Mouse (Mus musculus) cerebellum, adult 18-20 months (tissue): ENCODE data around the gene Cdh15.

Source experiments
- DNase-seq, 2 experiments: peaks; one replicate each; pipeline ENCODE4 v3.0.0; 2021

Gene Cdh15

GRCm38 (mm10) chr8:122845662-122846061 lies 2.1 kb upstream of the Cdh15 start:
- DNase-seq = peak in 1 of 2 experiments; percentile 26

DNA sequence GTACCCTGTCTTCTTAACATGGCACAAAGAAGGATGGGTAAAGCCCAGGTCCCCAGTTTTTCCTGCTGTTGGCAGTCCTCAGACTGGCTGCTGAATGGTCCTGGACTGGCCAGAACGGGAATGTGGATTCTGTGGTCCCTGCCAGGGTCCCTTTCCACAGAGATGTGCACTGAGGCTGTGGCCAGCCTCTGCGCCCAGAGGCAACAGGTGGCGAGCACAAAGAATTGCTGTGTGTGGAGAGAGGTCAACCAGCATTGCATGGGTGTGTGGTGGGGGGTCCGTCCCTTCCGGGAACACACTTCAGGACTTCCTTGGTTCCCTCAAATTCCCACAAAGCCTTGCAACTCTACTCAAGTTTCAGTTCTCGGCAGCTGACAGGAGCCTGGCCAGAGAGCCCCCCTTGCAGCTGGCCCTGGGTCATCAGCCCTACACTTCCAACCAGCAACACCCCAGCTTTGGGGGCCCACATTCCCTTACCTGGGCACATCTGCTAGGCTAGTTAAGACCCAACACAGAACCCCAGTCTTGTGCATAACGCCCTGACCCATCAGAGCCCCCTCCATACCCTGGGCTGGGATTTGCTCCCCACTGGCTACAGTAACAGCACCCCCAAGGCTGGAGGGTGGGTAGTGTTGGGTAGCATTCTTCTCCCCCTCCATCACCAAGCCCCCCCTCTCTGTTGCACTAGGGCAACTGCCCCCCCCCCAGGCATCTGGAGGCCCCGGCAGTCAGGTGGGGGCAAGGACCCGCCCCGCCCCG lies 1.6 kb downstream of the Cdh15 start:
- peak; percentile 32 to 58 for DNase-seq

- peak; percentile 47 to 53 for DNase-seq
Observed at GRCm38 (mm10) chr8:122850641-122851240, 3.0 kb downstream of the Cdh15 start.

DNA sequence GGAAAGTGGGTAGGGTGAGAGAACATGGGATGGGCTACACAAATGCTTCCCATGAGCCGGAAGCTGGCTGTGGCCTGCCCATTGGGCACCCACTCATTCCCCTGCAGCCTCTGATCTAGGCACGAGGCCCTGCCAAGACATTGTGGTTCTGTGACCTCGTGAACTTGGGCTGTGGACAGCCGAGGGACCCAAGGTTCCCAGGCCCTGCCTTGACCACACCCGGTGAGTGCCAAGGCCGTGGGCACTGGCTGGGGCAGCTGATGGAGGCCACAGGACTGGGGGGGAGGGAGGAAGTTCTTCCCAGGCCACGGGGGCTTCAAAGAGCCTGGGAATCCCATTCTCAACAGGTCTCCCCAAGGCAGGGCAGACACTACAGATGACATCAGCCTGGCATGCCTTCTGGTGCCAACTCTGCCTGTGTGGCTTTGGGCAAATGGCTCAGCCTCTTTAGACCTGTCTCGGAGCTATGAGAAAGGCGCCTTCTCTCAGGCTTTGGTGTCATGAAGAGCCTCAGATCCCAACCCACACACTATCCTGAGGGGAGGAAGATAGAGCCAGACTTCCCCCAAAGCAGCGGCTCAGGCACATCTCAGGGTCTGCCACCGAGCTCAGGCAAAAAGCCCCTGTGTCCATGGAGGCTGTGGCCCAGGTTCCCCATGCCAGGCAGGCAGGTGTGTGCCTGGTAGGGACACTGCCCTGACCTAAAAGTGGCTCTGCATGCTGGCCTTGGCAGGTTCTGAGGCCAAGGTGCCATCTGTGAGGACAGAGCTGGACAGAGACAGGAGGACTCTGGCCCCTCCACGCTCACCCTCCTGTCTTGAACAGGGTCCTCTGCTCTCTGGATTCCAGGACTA lies 4.2 kb downstream of the Cdh15 start:
- peak; percentile 92 to 96 for DNase-seq

DNA sequence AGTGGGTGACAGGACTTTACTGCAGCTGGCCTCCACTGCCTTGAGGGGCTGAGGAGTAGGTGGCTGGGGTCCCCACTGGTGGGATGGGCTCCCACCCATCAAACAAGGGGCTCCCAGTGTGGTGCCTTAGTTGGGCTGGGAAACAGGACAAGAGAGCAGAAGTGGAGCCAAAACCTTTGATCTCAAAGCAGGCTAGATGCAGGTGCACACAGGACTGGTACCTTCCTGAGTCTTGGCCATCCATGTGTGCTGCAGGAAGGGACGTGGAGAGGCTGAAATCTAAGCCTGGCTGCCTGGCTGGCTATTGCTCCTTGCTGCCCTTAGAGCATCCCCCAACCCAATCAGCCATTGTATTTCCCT lies 4.8 kb downstream of the Cdh15 start:
- DNase-seq = peak in 1 of 2 experiments; percentile 80

GRCm38 (mm10) chr8:122853340-122853771 lies 5.6 kb downstream of the Cdh15 start:
- peak; percentile 80 to 85 for DNase-seq

- no peak for DNase-seq
Observed at GRCm38 (mm10) chr8:122854388-122854787, 6.6 kb downstream of the Cdh15 start.

DNA sequence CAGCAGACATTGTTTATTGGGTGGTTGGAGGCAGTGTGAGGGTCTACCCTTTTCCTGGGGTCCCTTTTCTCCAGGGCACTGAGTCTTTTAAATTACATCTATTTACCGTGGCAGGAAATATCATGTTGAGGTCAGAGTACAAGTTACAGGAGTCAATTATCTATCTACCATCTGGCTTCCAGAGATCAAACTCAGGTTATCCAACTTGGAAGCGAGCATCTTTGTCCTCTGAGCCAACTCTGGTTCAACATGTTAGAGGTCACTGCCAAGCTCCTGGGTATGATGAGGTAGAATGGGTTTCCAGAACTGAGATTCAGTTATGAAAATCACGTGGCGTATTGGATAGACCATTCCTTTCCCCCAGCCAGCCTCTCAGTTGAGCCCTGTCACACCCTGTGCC lies 7.4 kb downstream of the Cdh15 start:
- DNase-seq = no peak

DNA sequence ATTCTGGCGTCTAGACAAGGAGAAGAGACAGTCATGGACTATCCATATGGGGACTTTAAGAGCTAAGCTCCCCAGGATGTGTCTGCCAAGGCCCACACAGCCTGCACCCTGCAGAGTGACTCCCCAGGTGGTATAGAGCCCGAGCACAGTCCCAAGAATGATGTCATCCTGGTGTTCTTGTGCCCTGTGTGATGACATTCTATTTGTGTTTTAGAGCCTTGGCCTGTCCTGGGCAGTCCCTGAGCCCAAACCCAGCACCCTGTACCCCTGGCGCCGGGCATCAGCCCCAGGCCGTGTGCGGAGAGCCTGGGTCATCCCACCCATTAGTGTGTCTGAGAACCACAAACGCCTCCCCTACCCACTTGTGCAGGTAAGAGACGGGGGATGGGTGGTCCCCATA lies 8.5 kb downstream of the Cdh15 start:
- no peak for DNase-seq

GRCm38 (mm10) chr8:122859843-122860242 lies 12.1 kb downstream of the Cdh15 start:
- no peak for DNase-seq

- no peak for DNase-seq
Observed at GRCm38 (mm10) chr8:122864719-122865129, 17.0 kb downstream of the Cdh15 start.

DNA sequence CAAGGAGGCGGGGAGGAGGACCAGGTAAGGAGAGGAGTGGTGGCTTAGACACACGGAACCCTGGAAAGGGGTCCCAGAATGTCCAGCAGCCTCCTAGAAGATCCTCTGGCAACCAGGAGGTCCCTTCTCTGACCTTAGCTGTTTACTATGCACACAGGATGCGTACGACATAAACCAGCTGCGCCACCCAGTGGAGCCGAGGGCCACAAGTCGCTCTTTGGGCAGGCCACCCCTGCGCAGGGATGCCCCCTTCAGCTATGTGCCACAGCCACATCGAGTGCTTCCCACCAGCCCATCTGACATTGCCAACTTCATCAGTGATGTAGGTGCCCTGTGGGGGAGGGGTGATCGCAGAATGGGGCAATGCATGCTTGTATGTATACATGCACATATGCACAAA lies 17.7 kb downstream of the Cdh15 start:
- DNase-seq = peak in 1 of 2 experiments; percentile 42

- DNase-seq = peak in 1 of 2 experiments; percentile 44
Observed at GRCm38 (mm10) chr8:122866231-122866630, 18.5 kb downstream of the Cdh15 start.

- DNase-seq = peak in 1 of 2 experiments; percentile 34
Observed at GRCm38 (mm10) chr8:122867982-122868381, 20.2 kb downstream of the Cdh15 start.

- DNase-seq = peak; percentile 65 to 74
Observed at GRCm38 (mm10) chr8:122870377-122870863, 22.7 kb downstream of the Cdh15 start.

DNA sequence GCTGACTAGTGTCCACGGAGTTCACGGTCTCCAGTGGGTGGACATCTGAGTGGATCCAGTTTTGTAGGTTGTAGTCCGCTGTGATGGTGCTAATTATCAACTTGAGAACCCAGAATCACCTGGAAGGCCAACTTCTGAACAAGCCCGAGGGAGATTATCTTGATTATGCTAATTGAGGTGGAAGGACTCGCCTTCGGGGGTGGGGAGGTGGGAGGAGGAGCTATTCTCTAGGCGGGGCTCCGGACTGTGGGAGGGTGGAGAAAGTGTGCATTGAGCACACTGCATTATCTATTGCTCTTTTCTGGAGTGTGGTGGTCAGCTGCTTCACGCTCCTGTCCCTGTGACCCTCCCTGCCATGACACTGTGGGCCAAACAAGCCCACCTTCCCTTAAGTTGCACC lies 23.9 kb downstream of the Cdh15 start:
- no peak for DNase-seq

DNA sequence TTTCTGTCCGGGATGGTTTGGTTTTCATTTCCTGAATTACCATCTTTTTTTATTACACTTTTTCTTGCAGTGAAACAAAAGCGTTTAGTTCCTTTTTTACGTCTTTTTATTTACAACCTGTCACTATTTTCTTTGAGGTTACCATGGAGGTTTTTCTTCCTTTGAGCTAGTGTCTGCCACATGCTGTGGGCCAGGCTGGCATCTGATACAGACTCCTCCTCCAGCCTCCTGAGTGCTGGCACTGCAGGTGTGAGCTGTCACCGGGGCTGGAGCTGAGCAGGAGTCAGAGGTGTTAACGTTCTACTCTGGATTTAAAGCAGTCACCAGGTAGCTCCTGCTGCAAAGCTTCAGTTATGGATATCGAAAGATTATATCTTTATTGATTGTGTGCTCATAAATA lies 25.4 kb downstream of the Cdh15 start:
- DNase-seq = peak; percentile 70 to 78

DNA sequence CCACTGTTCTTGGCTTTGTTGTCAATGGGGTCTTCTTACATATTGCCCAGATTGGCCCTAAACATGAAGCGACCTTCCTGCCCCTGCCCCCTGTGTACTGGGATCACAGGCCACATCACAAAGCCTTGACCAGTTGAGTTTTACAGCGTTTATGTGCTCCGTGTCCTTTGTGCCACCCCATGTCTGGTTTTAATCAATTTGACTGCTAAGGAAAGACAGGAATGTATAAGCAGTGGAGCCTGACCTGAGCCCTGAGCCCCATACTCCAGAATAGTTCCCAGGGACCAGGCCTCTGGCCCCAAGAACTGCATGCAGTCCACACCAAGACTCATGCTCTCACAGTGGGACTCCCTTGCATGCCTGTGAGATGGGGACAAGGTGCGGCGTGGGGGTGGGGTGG lies 27.4 kb downstream of the Cdh15 start:
- no peak for DNase-seq

GRCm38 (mm10) chr8:122878231-122878630 lies 30.5 kb downstream of the Cdh15 start:
- no peak for DNase-seq

GRCm38 (mm10) chr8:122880302-122880701 lies 32.5 kb downstream of the Cdh15 start:
- DNase-seq = peak; percentile 67 to 79

GRCm38 (mm10) chr8:122883671-122884070 lies 35.9 kb downstream of the Cdh15 start:
- DNase-seq = no peak

- DNase-seq = no peak
Observed at GRCm38 (mm10) chr8:122891440-122891839, 43.7 kb downstream of the Cdh15 start.

DNA sequence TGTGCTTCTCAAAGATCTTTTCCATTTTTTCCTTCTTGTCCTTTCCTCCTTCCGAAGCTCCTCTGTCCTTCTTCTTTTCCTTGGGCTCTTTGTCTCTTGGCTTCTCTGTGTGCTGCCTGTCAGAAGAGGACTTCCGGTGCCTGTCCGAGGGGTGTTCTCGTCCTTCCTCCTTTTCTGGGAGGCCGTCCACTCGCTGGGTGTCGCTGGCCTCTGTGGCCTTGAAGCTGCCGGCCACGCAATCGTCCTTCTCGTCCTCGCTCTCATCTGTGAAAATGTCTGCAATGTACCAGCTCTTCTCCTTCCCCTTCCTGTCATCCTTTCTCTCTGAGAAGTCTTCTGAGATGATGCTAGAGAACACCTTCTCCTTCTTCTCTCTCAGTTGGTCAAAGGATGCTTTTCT lies 45.7 kb downstream of the Cdh15 start:
- DNase-seq = no peak
